Mouse (Mus musculus) brain, adult 2 months (tissue): ENCODE data around the gene Nomo1.

Experiments used
- DNase-seq: peaks from one replicate; pipeline ENCODE4 v3.0.0; 2011; ENCODE audit warnings: low read depth, low spot score

Gene Nomo1

DNA sequence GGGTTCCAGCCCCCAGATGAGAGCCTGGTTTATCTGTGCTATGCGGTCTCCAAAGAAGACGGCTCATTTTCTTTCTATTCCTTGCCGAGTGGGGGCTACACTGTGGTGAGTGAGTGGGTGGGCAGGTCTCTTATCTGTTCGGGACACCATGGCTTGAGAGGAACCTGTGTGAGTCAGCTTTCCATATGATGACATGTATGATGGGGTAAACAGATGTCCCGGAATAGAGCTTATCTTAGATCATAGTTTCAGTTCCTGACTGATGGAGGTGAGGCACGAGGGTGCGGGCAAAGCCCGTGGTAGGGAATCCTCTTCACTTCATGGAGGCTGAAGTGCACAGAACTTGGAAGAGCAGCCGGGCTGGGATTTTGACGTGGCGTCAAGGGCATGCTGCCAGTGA is 12.4 kb downstream of the Nomo1 start:
- DNase-seq: no peak

DNA sequence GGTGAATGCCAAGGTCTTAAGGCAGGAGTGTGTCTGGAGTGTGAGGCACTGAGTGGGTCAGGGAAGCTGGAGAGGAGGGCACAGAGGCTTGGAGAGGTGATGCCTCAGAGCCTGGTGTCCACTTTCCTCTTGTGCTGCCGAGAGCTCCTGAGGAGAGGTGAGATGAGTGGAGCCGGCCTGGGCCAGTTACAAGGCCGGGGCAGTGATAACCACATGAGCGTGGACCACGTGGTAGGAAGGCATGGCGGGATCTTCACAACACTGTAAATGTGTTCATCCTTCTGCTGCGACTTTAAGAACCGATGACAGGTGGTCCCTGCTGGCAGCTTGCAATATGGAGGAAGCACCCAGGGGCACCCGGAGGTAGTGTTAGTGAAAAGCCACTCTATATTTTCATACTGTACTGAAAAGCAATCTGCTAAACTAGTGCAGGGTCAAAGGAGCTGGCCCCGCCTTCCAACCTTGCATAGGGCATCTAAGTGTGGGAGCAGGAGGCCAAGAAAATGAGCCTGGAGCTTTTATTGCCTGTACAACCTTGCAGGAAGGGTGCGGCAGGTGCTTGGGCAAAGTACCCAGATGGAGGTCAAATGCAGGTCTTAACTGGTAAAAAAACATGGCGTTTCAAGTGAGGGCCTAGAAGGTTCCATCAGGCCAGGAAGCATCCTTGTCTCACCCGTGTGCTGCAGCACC is 14.5 kb downstream of the Nomo1 start:
- DNase-seq: no peak

DNA sequence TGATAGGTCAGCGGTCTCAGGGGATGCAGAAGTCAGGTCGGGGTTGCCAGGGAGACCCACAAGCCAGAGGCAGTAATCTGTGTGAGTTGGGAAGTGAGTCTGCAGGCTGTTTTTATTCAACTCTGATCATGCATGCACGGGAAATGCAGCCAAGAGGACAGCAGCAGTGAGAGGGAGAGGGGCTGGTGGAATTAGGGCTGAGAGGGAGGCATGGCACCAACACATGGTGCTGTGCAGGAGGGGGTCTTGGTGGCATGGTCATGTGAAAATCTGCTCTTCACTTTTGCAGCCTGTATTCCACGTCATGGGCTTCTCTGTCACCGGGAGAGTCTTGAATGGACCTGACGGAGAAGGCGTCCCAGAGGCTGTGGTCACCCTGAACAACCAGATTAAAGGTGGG is 16.5 kb downstream of the Nomo1 start:
- no peak for DNase-seq

DNA sequence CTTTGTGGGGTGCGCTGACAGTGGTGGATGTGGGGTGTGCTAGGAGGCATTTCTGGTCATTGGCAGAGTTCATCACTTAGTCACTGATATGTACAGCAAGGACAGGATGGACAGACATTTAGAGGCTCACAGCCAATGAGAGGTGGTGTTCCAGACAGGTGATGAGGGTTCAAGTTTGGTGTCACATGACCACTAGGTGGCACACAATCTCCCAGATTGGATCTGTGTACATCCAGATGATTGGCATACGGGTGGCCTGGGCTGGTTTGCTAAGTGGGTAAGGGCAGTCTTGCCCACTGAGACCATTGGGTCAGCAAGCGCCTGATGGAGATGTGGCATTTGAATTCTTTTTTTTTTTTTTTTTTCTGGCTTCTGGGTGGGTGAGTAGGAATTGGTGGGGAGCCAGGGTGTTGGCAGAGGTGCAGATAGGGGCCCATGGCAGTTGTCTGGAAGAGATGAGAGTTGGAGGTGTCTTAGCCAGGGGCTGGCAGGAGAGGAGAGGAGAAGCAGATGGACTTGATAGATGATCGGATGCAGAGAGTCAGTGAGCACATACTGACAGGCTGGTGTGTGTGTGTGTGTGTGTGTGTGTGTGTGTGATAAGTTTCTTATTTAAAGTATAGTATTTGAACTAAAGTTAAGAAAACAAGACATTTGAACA is 18.8 kb downstream of the Nomo1 start:
- DNase-seq: peak; percentile 50

DNA sequence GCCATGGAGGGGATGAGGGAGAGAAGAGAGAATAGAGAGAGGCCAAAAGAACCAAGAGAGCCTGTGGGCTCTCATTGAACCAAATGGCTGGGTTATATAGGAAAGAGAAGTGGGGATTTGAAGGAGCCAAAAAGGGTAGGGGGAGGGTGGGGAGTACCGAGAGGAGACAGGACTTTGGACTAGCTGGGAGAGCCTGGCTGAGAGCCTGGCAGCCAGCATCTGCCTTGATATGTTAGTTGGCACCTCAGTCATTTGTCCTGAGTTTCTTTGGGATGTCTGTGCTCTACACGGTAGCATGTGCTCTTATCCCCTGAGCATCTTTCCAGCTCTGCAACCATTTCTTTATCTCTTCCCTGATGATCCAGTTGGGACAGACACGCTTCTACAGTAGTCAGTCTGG is 20.1 kb downstream of the Nomo1 start:
- no peak for DNase-seq

DNA sequence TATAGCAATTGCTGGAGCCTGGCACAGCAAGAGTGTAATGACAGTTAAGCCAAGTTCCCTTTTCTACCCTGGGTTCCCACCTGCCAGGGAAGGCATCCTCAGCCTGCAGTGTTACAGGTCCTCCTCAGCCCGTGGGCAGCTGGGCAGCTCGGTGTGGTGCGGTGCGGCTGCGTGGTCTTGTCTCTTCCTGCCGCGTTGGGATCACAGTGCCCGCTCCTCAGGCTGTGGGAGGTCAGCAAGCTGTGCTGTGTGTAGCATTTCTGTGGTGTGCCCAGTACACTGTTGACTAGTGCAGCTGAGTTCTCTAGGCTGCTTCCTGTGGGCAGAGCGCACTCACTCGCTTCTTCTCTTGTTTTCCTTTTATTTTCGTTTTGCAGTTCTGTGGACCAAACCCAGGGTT is 25.4 kb downstream of the Nomo1 start:
- no peak for DNase-seq

DNA sequence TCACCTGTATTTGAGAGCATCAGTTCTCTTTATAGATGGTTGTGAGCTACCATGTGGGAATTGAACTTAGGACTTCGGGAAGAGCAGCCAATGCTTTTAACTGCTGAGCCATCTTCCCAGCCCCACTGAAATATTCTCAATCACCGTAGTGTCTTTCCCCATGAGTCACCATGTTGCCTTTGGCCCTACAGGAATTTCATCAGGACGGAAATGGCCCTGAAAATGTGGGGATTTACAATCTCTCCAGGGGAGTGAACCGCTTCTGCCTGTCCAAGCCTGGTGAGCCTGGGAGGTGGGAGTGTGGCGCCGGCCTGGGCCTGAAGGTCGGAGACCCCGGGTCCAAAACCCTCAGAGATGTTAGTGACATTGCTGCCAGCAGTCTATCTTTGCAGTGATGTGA is 27.2 kb downstream of the Nomo1 start:
- DNase-seq: no peak

DNA sequence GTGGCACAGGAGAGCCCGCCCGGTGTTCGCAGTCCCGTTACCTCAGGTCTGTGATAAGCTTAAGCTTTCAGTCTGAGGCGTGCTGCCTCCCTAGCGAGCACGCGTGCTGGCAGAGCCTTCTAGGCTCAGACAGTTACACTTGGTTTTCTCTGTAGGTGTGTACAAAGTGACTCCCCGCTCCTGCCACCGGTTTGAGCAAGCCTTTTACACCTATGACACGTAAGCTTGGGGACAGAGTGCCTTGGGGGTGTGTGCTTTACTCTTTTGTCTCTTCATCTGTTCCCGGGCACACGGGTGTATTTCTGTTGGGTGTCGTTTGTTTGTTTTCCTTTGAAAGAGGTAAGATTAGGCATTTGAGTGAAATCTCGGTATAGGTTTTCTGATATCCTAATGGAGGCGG is 28.1 kb downstream of the Nomo1 start:
- no peak for DNase-seq

DNA sequence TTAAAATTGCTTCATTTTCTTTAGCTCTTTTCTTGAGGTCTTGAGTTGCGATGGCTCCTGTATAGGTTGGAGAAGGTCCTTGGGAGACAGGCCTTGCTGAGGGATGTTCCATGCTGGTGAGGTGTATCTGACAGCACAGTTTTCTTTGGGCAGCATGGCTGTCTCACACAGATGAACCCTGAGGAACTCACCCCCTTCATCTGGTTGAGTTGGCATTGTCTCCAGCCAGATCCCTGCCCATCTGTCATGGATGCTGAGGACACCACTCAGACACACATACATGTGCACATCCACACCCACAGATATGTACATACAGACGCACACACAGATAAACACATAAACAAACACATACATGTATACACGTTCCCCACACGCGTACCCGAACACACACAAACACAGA is 29.8 kb downstream of the Nomo1 start:
- no peak for DNase-seq

DNA sequence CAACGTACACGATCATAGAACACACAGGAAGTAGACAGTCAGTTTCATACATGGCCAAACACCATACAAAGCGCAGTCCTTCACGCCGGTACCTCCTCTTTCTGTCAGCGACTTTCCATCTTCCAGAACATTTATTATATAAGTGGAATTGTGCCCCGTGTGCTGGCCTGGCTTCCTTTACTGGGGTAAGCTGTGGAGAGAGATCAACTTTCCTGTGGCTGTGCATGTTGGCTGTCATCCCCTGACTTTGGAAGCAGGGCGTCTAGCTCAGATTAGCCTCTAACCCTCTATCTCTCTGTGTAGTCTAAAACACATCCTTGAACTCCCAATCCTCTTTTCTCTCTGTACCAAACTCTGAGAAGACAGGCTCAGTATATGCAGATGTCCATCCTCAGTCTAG is 35.3 kb downstream of the Nomo1 start:
- DNase-seq: no peak

DNA sequence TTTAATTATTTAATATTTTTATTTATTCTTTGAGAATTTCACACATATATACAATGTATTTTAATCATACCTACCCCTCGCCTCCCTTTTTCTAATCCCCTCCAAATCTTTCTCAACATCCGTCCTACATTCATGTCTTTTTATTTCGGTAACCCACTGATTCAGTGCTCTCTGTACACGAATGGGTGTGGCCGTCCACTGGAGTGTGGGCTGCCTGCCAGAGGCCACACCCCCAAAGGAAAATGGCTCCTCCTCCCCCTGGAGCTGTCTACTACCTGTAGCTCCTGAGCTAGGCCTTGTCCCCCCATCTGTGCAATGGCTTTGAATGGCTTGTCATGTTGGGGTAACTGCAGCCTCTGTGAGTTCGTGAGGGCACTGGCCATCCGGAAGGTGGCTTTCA is 43.3 kb downstream of the Nomo1 start:
- no peak for DNase-seq

DNA sequence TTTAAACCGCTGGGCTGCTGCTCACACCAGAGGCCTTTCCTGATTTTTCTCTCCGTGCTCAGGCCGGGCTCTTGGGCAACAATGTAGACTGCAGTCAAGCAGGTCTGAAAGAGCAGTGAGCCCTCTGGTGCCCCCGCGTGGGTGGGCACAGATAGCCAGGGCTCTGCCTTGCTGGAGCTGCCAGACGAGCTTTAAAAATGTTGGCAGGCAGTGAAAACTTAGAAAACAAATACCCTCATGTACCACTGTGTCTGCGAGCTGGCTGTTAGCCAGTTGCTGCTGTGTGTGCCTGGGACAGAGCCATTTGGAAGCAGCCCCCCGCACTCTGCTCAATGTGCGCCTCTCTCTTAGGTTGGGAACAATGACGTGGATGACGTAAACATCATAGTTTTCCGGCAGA is 44.2 kb downstream of the Nomo1 start:
- no peak for DNase-seq

DNA sequence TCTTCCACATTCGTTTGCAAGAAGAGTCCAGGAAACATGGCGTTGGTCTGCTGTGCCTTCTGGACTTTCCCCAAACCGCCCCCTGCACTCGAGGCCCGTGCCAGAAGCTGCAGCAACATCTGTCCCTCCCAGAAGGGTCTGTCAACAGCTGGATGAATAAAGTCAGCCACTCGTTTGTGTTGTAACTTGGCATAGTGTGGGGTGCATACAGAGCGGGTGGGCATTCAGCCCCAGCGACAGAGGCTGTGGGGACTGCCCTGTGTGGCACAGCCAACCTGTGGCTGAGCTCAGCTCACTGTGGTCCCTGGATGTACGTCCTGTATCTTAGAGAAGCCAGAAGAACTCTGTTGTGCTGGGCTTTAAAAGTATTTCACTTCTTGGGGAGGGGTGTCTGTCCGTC is 50.5 kb downstream of the Nomo1 start:
- no peak for DNase-seq

DNA sequence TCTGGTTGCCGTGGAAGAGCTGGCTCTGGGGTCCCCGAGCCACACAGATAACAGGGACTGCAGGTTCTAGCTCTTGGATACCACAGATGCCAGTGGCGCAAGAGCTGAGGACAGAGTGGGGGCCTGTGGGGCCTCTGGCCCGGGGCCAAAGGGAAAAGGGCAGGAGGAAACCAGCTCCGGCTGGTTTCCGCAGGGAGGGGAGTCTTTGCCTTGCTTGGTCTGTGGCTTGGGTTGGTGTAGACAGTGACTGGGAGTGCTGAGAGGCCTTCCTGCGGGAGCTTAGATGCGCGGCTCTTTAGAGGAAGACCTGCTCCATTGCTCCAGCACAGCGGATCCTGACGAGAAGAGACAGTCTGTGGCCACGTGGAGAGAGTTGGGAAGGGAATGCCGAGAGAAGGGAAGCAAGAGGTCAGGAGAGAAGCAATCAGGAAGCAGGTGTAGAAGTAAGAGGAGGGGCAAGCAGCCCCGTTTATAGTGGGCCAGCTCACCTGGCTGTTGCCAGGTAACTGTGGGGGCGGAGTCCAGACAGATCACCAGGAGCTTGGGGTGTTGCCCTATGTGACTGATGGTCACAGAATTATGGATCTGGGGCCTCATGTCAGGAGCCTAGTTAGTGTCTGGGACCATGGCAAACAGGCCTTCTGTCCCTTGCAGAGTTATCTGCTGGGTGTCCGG is 51.5 kb downstream of the Nomo1 start:
- no peak for DNase-seq

DNA sequence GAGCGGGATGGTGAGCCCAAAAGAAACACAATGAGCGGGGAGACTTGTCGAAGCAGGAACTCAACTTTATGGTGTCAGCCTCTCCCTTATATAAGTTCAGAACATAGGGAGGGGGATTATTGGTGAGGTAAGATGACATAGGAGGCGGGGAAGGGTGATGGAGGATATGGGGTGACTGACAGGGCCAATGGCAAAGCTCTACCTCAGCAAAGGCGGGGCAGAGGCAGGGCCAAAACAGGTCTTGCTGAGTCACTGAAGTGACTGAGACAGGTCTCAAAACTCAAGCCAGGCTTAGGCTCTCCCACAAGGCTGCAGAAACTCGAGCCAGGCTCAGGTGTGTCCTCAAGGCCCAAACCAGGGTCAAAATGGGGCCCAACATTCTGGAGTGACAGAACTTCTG is 52.9 kb downstream of the Nomo1 start:
- DNase-seq: no peak

DNA sequence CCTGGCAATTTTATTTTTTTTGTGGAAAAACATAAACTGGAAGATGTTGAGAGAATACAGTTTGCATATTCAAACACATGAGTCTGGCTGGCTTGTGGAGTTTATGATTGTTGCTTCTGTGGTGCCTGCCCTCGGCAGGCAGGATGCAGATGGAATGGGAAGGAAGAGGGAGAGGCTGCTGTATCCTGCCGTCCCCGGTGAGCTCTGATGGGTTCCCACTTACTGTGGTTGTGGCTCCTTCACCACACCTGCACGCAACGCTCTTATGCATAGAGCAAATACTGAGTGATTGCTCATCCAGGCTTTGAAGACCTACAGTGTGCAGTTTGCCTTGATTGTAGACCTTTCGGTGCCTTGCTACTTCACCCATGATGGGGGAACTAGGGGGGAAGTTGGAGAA is 54.7 kb downstream of the Nomo1 start:
- no peak for DNase-seq

DNA sequence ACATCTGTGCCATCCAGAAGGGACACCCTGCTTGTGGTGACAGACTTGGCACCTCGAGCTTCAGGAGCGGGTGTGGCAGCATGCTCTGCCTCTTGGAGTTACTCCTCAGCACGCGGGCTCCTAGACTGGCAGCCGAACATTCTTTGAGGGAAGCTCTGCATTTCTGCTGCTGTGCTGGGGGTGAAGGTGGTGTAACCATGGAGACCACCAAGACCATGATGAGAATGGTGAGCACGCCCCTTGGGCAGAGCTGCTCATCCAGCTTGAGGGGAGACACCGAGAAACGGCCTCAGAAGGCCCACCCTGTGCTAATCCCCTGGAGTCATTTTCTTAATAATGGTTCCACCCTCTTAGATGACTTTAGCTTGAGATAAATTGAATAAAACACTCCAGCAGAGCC is 59.3 kb downstream of the Nomo1 start:
- DNase-seq: no peak

DNA sequence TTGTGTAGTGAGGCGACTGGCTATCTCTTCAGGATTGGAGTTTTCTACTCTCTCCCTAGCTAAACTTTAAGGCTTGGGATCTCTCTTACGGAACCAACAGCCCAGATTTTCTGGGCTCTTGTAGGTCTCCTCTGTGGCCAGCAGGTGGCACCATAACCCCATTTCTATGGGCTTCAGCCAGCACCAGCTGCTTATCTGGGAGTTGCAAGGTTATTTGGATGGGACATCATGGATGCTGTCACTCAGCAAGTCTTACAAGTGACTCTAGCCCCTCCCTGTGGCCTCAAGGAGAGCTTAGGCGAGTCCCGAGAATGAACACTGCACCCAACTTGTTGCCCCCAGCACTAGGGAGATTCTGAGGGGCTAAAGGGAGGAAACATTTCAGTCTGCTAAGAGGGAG is 62.6 kb downstream of the Nomo1 start:
- DNase-seq: peak; percentile 93

DNA sequence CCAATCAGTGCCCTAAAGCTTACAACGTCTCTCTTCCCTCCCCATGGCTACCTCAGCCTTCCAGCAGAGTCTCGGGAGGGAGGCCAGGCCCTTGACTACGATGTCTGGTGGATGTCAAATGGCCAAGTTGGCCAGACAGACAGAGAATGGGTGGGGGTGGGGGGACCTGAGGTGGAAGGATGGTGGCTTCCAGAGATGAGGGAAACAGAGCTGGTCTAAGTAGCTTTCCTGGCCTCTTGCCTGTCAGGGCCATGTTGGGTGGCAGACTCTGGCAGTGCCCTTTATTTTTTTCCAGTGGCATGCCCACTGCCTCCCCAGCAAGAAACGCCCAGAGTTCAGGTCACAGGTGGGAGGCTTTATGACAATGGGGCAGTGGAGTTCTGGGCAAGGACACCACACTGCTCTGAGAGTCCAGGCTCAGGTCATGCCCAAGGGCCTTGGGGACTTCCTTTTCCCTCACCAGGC is 63.9 kb downstream of the Nomo1 start:
- DNase-seq: peak; percentile 47

DNA sequence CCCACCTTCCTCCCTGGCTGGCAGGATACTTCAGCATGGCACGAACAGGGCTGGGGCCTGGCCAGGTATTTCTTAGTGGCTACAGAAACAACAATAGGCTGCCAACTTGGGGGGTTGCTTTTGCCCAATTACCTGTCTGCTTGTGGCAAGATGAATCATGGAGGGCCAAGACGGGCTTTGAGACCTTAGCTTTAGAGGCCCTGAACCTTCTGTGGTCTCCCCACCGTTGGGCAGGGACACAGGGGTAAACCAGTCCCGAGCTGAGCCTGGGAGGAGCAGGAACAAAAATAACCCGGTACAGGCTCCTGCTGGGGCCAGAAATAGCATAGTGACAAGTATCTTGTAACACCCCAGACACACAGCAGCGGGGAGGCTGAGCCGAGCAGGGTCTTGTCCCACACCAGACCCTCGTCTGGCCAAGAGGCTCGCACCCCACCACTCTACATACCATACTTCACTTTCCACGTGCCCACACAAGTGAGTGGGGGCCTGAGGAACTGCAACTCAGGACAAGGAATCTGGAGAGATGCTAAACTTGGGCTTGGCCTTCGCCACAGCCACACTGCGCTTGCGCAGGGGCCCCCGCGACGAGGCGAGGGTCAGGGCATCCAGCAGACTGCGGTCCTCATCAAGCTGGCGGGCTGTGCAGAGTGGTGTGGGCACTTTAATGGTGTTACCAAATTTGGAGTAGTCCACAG is 64.9 kb downstream of the Nomo1 start:
- peak; percentile 78 for DNase-seq

DNA sequence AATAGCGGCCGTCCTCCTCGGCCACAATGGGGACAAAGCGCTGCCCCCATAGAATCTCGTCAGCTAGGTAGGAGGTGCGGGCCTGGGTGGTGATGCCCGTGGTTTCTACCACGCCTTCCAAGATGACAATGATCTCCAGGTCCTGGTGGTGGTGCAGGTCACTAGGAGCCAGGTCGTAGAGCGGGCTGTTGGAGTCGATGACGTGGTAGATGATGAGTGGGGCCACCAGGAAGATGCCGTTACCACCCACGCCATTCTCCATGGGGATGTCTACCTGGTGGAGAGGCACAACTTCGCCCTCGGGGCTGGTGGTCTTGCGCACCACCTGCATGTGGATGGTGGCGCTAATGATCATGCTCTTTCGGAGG is 65.4 kb downstream of the Nomo1 start:
- DNase-seq: no peak

DNA sequence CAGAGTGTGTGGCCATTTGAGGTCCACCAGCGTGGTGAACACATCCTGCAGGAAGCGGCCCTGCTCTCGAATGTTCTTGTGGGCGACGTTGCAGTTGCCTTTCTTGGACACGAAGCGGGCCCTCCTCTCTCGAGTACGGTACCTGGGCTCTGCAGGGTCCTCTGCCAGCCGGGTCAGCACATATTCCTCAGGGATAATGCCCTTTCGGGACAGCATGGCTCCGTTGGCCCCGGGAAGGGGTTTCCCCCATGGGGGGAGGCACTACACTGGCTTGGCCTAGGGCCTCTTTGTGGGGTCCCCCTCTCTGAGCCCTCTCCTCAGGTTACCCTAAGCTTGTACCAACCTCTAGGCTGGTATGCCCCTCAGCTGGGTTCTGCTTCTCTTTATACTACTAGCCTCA is 66.2 kb downstream of the Nomo1 start:
- DNase-seq: peak; percentile 38

DNA sequence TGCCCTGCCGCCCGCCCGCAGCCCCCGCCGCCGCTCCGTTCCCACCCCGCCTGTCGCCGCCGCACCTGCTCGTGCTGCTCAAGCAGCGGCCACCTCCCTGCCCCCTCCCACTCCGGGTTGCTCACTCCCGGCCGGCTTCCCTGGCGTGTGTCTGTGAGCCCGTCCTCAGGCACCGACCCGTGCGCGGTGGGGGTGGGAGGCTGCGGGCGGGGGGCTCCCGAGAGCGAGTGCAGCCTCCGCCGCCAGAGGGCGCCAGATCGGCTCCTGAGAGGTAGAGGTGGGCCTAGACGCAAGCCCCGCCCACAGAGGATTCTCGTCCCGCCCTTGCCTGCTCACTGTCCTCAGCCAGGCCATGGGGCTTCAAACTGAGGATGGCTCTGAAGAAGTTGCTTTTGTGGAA is 67.1 kb downstream of the Nomo1 start, which contains the start of gene Kcnj11:
TSS of gene Kcnj11 (minus strand) at position 202 of the 400 bp plus-strand sequence.
- peak; percentile 95 for DNase-seq
